Mouse (Mus musculus) stomach, embryonic 14.5 days (tissue): Measurements from ENCODE around the gene Bach2. TPM values are rescaled to one million over a fixed set of nuclear protein-coding genes. Genes with fewer than 3 reads are reported as not detected.

Source experiments
- ATAC-seq: fragments of 200-750 bp; cut with Nextera tagmentation; 2 replicates; pipeline ENCODE4 v1.8.0; 2017; ENCODE audit warnings: low read depth, moderate TSS enrichment; ENCODE audit not compliant: insufficient number of reproducible peaks, insufficient read depth, low FRiP score
- H3K27ac ChIP-seq: fragments of 300-500 bp; sonication (generic); 2 replicates; pipeline ENCODE4 v1.5.1; 2014; ENCODE audit warnings: mild to moderate bottlenecking, low read length, moderate library complexity, mixed read lengths
- H3K27me3 ChIP-seq: fragments of 300-500 bp; sonication (generic); 2 replicates; pipeline ENCODE4 v1.6.1; 2014; ENCODE audit warnings: low read length, control low read depth, mixed read lengths; ENCODE audit not compliant: control insufficient read depth, insufficient read depth
- H3K36me3 ChIP-seq: fragments of 300-500 bp; sonication (generic); 2 replicates; pipeline ENCODE4 v1.6.1; 2014; ENCODE audit warnings: mild to moderate bottlenecking, control low read depth, low read length, moderate library complexity, mixed read lengths; ENCODE audit not compliant: control insufficient read depth, insufficient read depth
- H3K4me1 ChIP-seq: fragments of 300-500 bp; sonication (generic); 2 replicates; pipeline ENCODE4 v1.6.1; 2014; ENCODE audit warnings: low read length, control low read depth, mixed read lengths; ENCODE audit not compliant: control insufficient read depth, insufficient read depth
- H3K4me2 ChIP-seq: fragments of 300-500 bp; sonication (generic); replicated peaks from 2 replicates; pipeline ENCODE4 v1.6.1; 2014; ENCODE audit warnings: low read depth, low read length, control low read depth
- H3K4me3 ChIP-seq: fragments of 300-500 bp; sonication (generic); 2 replicates; pipeline ENCODE4 v1.5.1; 2014; ENCODE audit warnings: low read depth, low read length, control low read depth
- H3K9ac ChIP-seq: fragments of 300-500 bp; sonication (generic); replicated peaks from 2 replicates; pipeline ENCODE4 v1.6.1; 2014; ENCODE audit warnings: low read depth, mild to moderate bottlenecking, control low read depth, low read length, moderate library complexity, mixed read lengths
- H3K9me3 ChIP-seq: fragments of 300-500 bp; sonication (generic); 2 replicates; pipeline ENCODE4 v1.6.1; 2016; ENCODE audit warnings: low read depth, low read length, control low read depth; ENCODE audit not compliant: control insufficient read depth
- WGBS: fragments of 180-500 bp; shearing (Covaris S2); extraction: QIAGEN DNeasy Blood & Tissue Kit; methylation state at CpG from one replicate; pipeline ENCODE4 v1.1.7; 2014; 5-methylcytosine and 5-hydroxymethylcytosine counted together
- polyA plus RNA-seq: library from polyadenylated mRNA; unstranded; fragments of >200 nt; fragmentation: Nextera tagmentation; extraction: Ambion mirVana; gene quantifications from 2 replicates; pipeline ENCODE4 v1.2.1, GENCODE M21; 2014

The Bach2 gene
- polyA plus RNA-seq, 1 experiment from 2014 or later = 8.4 TPM

DNA sequence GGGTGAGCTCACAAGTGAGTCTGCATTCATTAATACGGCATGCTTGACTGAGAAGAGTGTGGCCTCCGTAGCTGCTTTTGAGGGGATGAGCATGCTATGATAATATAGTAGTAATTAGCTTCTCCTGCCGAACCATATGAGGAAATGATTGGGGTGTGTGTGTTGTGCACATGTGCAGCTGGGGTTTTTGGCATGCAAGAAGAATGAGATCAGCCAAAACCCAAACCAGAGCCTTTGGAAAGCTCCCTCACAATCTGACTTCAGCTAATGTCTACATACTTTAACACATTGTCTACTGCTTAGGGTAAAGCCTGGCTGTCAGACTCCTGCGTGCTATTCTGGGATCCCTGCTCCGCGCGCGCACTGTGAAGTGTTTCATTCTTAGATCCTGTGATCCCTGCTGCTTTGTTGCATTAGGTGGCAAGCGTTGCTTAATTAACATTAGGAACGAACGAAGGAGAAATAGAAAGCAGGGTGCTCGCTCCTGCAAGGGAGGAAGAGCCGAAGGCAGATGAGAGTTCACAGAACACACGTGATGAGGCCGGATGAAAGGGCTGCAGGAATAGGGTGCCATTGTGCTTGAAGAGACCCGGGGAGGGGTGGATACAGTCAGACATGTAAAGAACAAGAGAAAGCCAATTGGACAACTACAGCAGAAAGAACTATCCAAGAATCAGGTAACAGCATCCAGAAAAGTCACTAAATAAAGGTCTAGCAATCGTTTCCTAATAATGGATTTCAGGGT, 248.2 kb downstream of the Bach2 start:
- no peaks in the 10 kb centered on the region for H3K9me3 ChIP-seq
- peak overlapping the region; percentile 27 for H3K4me2 ChIP-seq
- no peaks in the 10 kb centered on the region for H3K36me3 ChIP-seq
- peaks cover 16% of the 10 kb centered on the region for H3K4me1 ChIP-seq
- H3K27me3 ChIP-seq = no peaks in the 10 kb centered on the region
- ATAC-seq = 0 out of 2 replicates have a peak, but pooled peaks have one; percentile 50
- 54% methylated on average over 17 of the region's 17 CpGs for WGBS
- no peak overlapping the region for H3K4me3 ChIP-seq
- peak overlapping the region; percentile 66; the same call in 1 of the 2 replicates for H3K27ac ChIP-seq
- no peak overlapping the region for H3K9ac ChIP-seq

DNA sequence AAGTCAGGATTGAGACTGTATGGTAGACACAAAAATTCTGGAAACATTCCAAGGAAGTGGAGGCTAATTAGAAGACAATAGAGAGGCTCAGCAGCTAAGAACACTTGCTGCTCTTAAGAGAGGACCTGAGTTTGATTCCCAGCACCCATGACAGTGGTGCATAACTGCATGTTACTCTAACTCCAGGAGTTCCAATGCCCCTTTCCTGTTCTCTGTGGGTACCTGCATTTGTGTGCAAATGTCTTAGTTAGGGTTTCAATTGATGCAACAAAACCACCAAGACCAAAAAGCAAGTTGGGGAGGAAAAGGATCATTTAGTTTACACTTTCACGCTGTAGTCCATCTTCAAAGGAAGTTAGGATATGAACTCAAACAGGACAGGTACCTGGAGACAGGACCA, 250.6 kb downstream of the Bach2 start:
- peaks cover 12% of the 10 kb centered on the region for H3K4me1 ChIP-seq
- 95% methylated on average over 1 of the region's 1 CpGs for WGBS
- H3K9me3 ChIP-seq = no peaks in the 10 kb centered on the region
- H3K4me3 ChIP-seq = no peak overlapping the region
- no peak for ATAC-seq
- no peak overlapping the region for H3K9ac ChIP-seq
- no peaks in the 10 kb centered on the region for H3K36me3 ChIP-seq
- no peak overlapping the region for H3K4me2 ChIP-seq
- no peaks in the 10 kb centered on the region for H3K27me3 ChIP-seq
- H3K27ac ChIP-seq = no peak overlapping the region

DNA sequence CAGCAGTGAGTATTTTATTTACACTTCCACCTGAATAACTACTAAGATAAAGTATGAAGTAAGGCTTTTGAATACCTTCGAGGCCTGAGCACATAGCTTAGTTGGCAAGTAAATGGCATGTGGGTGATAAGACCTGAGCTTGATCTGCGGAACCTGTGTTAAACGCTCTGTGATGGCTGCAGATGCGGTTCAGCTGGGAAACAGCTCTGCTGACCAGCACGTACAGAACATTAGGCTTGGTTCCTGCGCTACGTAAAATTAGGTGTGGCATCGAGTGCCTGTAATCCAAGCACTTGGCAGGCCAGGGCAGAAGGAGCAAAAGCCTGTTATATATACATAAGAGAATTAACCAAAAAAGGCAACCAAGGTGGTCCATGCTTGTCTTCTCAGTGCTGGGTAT, 252.6 kb downstream of the Bach2 start:
- WGBS = 35% methylated on average over 8 of the region's 8 CpGs

DNA sequence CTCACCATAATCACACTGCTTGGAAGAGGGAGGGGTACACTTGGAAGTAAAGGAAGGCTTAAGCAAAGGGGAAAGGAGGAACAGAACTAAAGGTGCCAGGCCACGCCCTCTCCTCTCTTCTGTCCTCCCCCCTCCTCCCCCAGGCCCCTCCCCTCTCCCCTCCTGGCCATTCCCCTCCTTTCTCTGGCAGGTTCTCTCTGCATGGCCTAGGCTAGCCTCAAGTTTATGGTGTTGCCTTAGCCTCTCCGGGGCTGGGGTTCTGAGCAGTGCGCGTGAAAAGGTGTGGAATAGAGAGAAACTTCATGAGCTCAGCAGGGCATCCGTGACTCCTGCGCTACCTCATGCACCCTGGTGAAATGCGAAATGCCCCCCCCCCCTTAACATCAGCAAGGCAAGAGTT, 254.2 kb downstream of the Bach2 start:
- no peak overlapping the region for H3K4me3 ChIP-seq
- WGBS = 82% methylated on average over 7 of the region's 7 CpGs
- H3K4me1 ChIP-seq = 0 out of 2 replicates have a peak, but pooled peaks cover 6% of the 10 kb centered on the region
- H3K4me2 ChIP-seq = no peak overlapping the region
- no peaks in the 10 kb centered on the region for H3K27me3 ChIP-seq
- H3K27ac ChIP-seq = no peak overlapping the region
- H3K9me3 ChIP-seq = no peaks in the 10 kb centered on the region
- H3K36me3 ChIP-seq = no peaks in the 10 kb centered on the region
- no peak overlapping the region for H3K9ac ChIP-seq
- ATAC-seq = no peak

More for the DNA sequence above, 252.6 kb downstream of the Bach2 start:
- H3K4me2 ChIP-seq = no peak overlapping the region
- H3K4me3 ChIP-seq = no peak overlapping the region
- no peaks in the 10 kb centered on the region for H3K9me3 ChIP-seq
- H3K36me3 ChIP-seq = no peaks in the 10 kb centered on the region
- peaks cover 12% of the 10 kb centered on the region for H3K4me1 ChIP-seq
- no peaks in the 10 kb centered on the region for H3K27me3 ChIP-seq
- no peak for ATAC-seq
- no peak overlapping the region for H3K9ac ChIP-seq
- H3K27ac ChIP-seq = no peak overlapping the region

DNA sequence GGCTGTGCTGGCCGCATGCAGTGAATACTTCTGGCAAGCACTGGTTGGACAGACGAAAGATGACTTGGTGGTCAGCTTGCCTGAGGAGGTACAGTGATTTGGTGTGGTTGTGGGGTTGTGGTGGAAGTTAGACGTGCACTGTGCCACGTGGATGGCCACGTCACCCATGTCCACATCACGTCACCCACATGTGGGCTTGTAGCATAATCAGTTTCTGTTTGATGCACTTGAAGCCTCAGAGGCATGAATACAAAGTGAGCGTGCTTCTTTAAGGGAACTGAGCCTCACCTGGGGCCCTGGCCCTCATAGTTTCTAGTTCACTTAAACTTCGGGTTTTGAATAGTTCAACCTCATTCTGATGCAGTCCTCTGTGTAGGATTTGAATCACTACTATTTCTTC, 263.2 kb downstream of the Bach2 start:
- no peak overlapping the region for H3K9ac ChIP-seq
- no peak overlapping the region for H3K4me2 ChIP-seq
- WGBS = 92% methylated on average over 8 of the region's 8 CpGs
- H3K27ac ChIP-seq = no peak overlapping the region
- no peaks in the 10 kb centered on the region for H3K4me1 ChIP-seq
- no peaks in the 10 kb centered on the region for H3K9me3 ChIP-seq
- H3K4me3 ChIP-seq = no peak overlapping the region
- ATAC-seq = no peak
- no peaks in the 10 kb centered on the region for H3K36me3 ChIP-seq
- no peaks in the 10 kb centered on the region for H3K27me3 ChIP-seq

DNA sequence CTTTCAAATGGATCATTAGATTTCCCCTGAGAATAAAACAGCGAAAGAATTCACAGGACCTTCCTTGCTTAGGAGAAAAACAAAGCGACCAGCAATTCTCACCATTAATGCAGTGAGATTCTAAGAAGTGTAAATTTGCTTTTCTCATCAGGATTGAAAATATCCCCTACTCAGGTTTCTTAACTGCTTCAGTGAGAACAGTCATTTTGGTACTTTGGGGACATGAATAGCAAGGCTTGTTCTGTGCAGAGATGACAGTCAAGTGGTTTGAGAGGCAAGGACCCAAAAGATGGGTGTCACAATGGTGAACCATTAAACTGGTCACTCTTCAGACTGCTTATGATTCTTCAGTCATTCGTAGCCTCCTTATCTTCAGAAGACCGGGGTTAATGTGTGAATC, 263.6 kb downstream of the Bach2 start:
- H3K4me3 ChIP-seq = no peak overlapping the region
- no peaks in the 10 kb centered on the region for H3K27me3 ChIP-seq
- no peak for ATAC-seq
- WGBS = 87% methylated on average over 4 of the region's 4 CpGs
- no peaks in the 10 kb centered on the region for H3K9me3 ChIP-seq
- no peak overlapping the region for H3K27ac ChIP-seq
- H3K4me2 ChIP-seq = no peak overlapping the region
- H3K36me3 ChIP-seq = no peaks in the 10 kb centered on the region
- H3K9ac ChIP-seq = no peak overlapping the region
- H3K4me1 ChIP-seq = no peaks in the 10 kb centered on the region

DNA sequence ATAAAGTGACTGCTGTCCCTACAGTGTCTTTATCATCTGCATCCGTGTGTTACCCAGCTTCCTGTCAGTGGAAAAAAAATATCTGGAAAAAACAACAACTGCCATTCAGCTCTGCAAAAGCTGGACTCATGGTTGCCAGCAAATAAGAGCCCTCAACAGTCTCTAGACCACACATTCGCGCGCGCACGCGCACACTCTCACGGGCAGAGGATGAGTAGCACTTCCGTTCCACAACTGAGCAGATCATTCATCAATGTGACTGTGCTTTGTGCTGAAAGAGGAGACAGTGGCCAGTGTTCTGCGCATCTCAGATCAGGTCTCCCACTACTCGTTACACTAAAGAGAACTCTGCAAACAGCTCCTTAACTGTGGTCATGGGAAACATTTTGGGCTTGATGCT, 265.6 kb downstream of the Bach2 start:
- no peak for ATAC-seq
- Histone ChIP-seq H3K27me3 (no peaks in the 10 kb centered on the region), H3K27ac (no peak overlapping the region), H3K9ac (no peak overlapping the region), H3K4me2 (no peak overlapping the region), H3K4me3 (no peak overlapping the region), H3K4me1 (no peaks in the 10 kb centered on the region), H3K9me3 (no peaks in the 10 kb centered on the region), H3K36me3 (no peaks in the 10 kb centered on the region)
- WGBS = 78% methylated on average over 11 of the region's 11 CpGs

DNA sequence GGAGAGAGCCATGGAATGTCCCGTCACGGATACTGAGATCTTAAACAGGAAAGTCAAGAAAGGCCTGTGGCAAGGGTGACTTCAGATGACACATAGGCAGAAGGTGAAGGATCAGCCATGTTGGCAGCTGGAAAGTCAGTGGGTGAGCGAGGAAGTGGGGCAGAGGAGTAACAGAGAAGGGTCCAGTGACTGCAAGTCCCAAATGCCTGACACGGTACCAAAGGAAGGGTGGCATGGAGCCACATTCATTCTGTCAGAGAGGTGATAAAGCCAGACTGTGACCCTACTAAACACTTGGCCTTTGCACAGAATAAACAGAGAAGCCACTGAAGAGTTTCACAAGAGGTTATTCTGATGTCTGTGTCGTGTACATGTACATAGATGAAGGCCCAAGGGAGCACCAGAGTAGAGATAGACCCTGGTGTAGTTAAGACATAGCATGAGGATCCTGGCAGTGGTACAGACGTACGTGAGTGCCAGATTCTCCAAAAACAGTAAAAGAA, 267.8 kb downstream of the Bach2 start:
- Histone ChIP-seq H3K4me1 (no peaks in the 10 kb centered on the region), H3K9ac (no peak overlapping the region), H3K36me3 (no peaks in the 10 kb centered on the region), H3K27ac (no peak overlapping the region), H3K4me3 (no peak overlapping the region), H3K27me3 (no peaks in the 10 kb centered on the region), H3K4me2 (no peak overlapping the region), H3K9me3 (no peaks in the 10 kb centered on the region)
- WGBS = 90% methylated on average over 7 of the region's 7 CpGs
- ATAC-seq = no peak

DNA sequence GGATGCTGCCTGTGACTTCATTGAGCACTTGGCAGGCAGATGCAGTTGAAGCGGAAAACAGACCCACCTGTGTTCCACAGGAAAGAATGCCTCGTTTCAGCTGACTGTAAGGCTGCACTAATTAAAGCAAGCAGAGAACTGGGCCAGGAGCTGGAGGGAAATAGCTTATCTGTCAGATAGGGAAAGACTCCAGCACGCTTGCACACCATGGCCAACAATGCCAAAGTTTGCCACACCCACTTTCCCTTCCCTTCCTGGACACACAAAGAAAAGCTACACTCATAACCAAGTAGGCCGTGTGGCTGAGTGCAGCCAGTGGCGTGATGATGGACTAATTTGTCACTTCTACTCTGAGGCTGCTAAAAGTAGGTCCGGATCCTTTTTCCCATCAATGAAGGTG, 268.4 kb downstream of the Bach2 start:
- 82% methylated on average over 6 of the region's 6 CpGs for WGBS

More for the DNA sequence above, 268.4 kb downstream of the Bach2 start:
- H3K9ac ChIP-seq = no peak overlapping the region
- no peaks in the 10 kb centered on the region for H3K9me3 ChIP-seq
- H3K27ac ChIP-seq = no peak overlapping the region
- no peaks in the 10 kb centered on the region for H3K27me3 ChIP-seq
- H3K36me3 ChIP-seq = no peaks in the 10 kb centered on the region
- ATAC-seq = no peak
- H3K4me1 ChIP-seq = no peaks in the 10 kb centered on the region
- no peak overlapping the region for H3K4me3 ChIP-seq
- H3K4me2 ChIP-seq = no peak overlapping the region
